8 mouse cellular contexts compared by ENCODE assay signal in the genomic region with DNA sequence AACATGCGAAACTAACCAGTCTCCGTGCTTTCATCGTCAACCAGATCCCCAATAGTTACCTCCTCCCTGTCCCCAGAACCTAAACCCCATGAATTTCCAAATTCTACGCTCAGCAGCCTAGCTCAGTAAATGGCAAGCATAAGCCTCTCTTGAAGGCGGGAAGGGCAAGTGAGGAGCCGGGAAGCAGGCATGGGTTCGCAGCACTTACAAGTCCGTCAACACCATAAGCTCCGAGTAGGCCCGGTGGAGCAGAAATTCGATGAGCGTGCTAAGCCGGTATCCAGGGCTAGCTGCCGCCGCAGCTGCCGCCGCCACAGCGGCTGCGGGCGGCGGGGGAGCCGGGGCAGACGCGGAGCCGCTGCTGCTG. TPM values are rescaled to one million over a fixed set of nuclear protein-coding genes. Genes with fewer than 3 reads are reported as not detected.
DNase-seq lines count a peak whose midpoint lies in the region; ATAC-seq lines count a peak whose summit lies in the region.

No protein-coding gene starts in this region.

- peak overlapping the region; percentile 93 for H3K9ac ChIP-seq in heart, embryonic 13.5 days
- H3K9ac ChIP-seq in hindbrain, embryonic 16.5 days (ENCODE audit: low read depth, low read length), result peak overlapping the region; percentile 67
- H3K9ac ChIP-seq in midbrain, embryonic 15.5 days, result peak overlapping the region; percentile 76

- peak overlapping the region; percentile 98 for H3K27ac ChIP-seq in heart, embryonic 13.5 days (replicated peaks)
- H3K27ac ChIP-seq in hindbrain, embryonic 16.5 days (ENCODE audit: low read depth, low read length), result peak overlapping the region; percentile 92
- peak overlapping the region; percentile 97 for H3K27ac ChIP-seq in midbrain, embryonic 15.5 days

- no peak for DNase-seq in heart, adult 9 months (ENCODE audit: low spot score in 2 of 2)
- peak; percentile 55 for DNase-seq in 416B (ENCODE audit: low read depth)
- peak; percentile 40 for DNase-seq in c-Kit-negative CD71-positive TER-119-positive erythroid progenitor cells, embryonic 14.5 days (ENCODE audit: low read depth, low spot score)
- no peak for DNase-seq in cerebellum, postnatal 10 days
- DNase-seq in spleen, postnatal 14 days (ENCODE audit: low spot score in 2 of 2), result no peak

- H3K9me3 ChIP-seq in heart, embryonic 13.5 days, result no peaks in the 10 kb centered on the region
- no peaks in the 10 kb centered on the region for H3K9me3 ChIP-seq in hindbrain, embryonic 16.5 days (ENCODE audit: control insufficient read depth, low read length)
- no peaks in the 10 kb centered on the region for H3K9me3 ChIP-seq in midbrain, embryonic 15.5 days

- peak overlapping the region; percentile 70 for H3K4me2 ChIP-seq in heart, embryonic 13.5 days
- peak overlapping the region; percentile 58 for H3K4me2 ChIP-seq in hindbrain, embryonic 16.5 days (ENCODE audit: low read length)
- H3K4me2 ChIP-seq in midbrain, embryonic 15.5 days, result peak overlapping the region; percentile 48

- WGBS in heart, embryonic 13.5 days, result 3% methylated on average over 25 of the region's 25 CpGs
- WGBS in hindbrain, embryonic 16.5 days, result 15% methylated on average over 20 of the region's 25 CpGs
- WGBS in midbrain, embryonic 15.5 days, result 17% methylated on average over 22 of the region's 25 CpGs

- ATAC-seq in heart, embryonic 13.5 days (ENCODE audit: extremely low read depth, insufficient number of reproducible peaks, low FRiP score, low TSS enrichment), result no peak
- ATAC-seq in hindbrain, embryonic 16.5 days, result peak; percentile 10; the same call in 1 of the 2 replicates
- ATAC-seq in midbrain, embryonic 15.5 days (replicated peaks), result peak; percentile 51

- peaks cover 21% of the 10 kb centered on the region for H3K4me1 ChIP-seq in heart, embryonic 13.5 days
- no peaks in the 10 kb centered on the region for H3K4me1 ChIP-seq in hindbrain, embryonic 16.5 days (ENCODE audit: control insufficient read depth, insufficient read depth, low read depth, low read length)
- H3K4me1 ChIP-seq in midbrain, embryonic 15.5 days, result peaks cover 7% of the 10 kb centered on the region

- peak overlapping the region; percentile 67 for H3K4me3 ChIP-seq in heart, embryonic 13.5 days
- peak overlapping the region; percentile 51 for H3K4me3 ChIP-seq in hindbrain, embryonic 16.5 days (ENCODE audit: low read length)
- peak overlapping the region; percentile 65 for H3K4me3 ChIP-seq in midbrain, embryonic 15.5 days

- H3K27me3 ChIP-seq in heart, embryonic 13.5 days (replicated peaks), result peaks cover 30% of the 10 kb centered on the region
- H3K27me3 ChIP-seq in hindbrain, embryonic 16.5 days (replicated peaks; ENCODE audit: control insufficient read depth, insufficient read depth, low read length), result no peaks in the 10 kb centered on the region
- no peaks in the 10 kb centered on the region for H3K27me3 ChIP-seq in midbrain, embryonic 15.5 days (replicated peaks)

- no peaks in the 10 kb centered on the region for H3K36me3 ChIP-seq in heart, embryonic 13.5 days
- no peaks in the 10 kb centered on the region for H3K36me3 ChIP-seq in hindbrain, embryonic 16.5 days (ENCODE audit: control insufficient read depth, insufficient read depth, low read length)
- H3K36me3 ChIP-seq in midbrain, embryonic 15.5 days (replicated peaks), result no peaks in the 10 kb centered on the region

RNA-seq across cellular contexts. Expression of gene Med14, which starts 0.6 kb away (rescaled TPM):
- 14.9 and 15.7 TPM in 2 replicates for polyA plus RNA-seq in heart, embryonic 13.5 days (2015; fragmentation: Nextera tagmentation; extraction: Ambion mirVana)
- 11.3 and 14.1 TPM in 2 replicates for polyA plus RNA-seq in hindbrain, embryonic 16.5 days (2015; fragmentation: Nextera tagmentation; extraction: Ambion mirVana)
- polyA plus RNA-seq in midbrain, embryonic 15.5 days (2015; fragmentation: Nextera tagmentation; extraction: Ambion mirVana), result 13.5 and 14.3 TPM in 2 replicates

Comparison
In these comparisons a context has a peak if more than half of its experiments do, and no peak if none do; other contexts are left out.
1. DNase-seq: peak in 416B (single experiment) and c-Kit-negative CD71-positive TER-119-positive erythroid progenitor cells, embryonic 14.5 days (single experiment); none in heart, adult 9 months (0 of 2), cerebellum, postnatal 10 days (0 of 2) and spleen, postnatal 14 days (0 of 2).
2. Peak in every context shown above with its lines, with median percentiles within 50 percentile points of each other: H3K27ac ChIP-seq, H3K4me2 ChIP-seq, H3K4me3 ChIP-seq and H3K9ac ChIP-seq.